Mouse (Mus musculus): ENCODE measurements around the gene Cyp46a1. TPM values are rescaled to one million over a fixed set of nuclear protein-coding genes. Genes with fewer than 3 reads are reported as not detected.

Cyp46a1 gene
- polyA plus RNA-seq, 1 experiment: 1.8 TPM

- Histone ChIP-seq H3K4me3 (ENCODE audit: insufficient read depth, low read length) (no peak overlapping the region), H3K27ac (ENCODE audit: insufficient read depth, low read length) (peak overlapping the region; percentile 81)
- TF ChIP-seq CTCF (IDR thresholded peaks at IDR 0.05; ENCODE audit: borderline replicate concordance, insufficient read depth, low read length) (no peak), POLR2A (IDR thresholded peaks at IDR 0.05; ENCODE audit: low read depth, low read length) (0 out of 2 replicates have a peak, but pooled peaks have one; percentile 27)
Observed at GRCm38 (mm10) chr12:108393637-108394036, 59.5 kb downstream of the Cyp46a1 start.

GRCm38 (mm10) chr12:108394534-108395284 lies 60.5 kb downstream of the Cyp46a1 start:
- H3K4me3 ChIP-seq (ENCODE audit: insufficient read depth, low read length): no peak overlapping the region
- peaks cover 39% of the 10 kb centered on the region for H3K4me1 ChIP-seq (ENCODE audit: control insufficient read depth, insufficient read depth, low read length)
- H3K27ac ChIP-seq (ENCODE audit: insufficient read depth, low read length): peak overlapping the region; percentile 75
- TF ChIP-seq CTCF (IDR thresholded peaks at IDR 0.05; ENCODE audit: borderline replicate concordance, insufficient read depth, low read length) (no peak), POLR2A (IDR thresholded peaks at IDR 0.05; ENCODE audit: low read depth, low read length) (no peak)

More at GRCm38 (mm10) chr12:108393637-108394036, 59.5 kb downstream of the Cyp46a1 start:
- peaks cover 39% of the 10 kb centered on the region for H3K4me1 ChIP-seq (ENCODE audit: control insufficient read depth, insufficient read depth, low read length)

- no peak overlapping the region for H3K4me3 ChIP-seq (ENCODE audit: insufficient read depth, low read length)
- peaks cover 41% of the 10 kb centered on the region for H3K4me1 ChIP-seq (ENCODE audit: control insufficient read depth, insufficient read depth, low read length)
- no peak for TF ChIP-seq POLR2A (IDR thresholded peaks at IDR 0.05; ENCODE audit: low read depth, low read length)
- no peak for TF ChIP-seq CTCF (IDR thresholded peaks at IDR 0.05; ENCODE audit: borderline replicate concordance, insufficient read depth, low read length)
- peak overlapping the region; percentile 71 for H3K27ac ChIP-seq (ENCODE audit: insufficient read depth, low read length)
Observed at GRCm38 (mm10) chr12:108395285-108395660, 61.1 kb downstream of the Cyp46a1 start.

- peaks cover 47% of the 10 kb centered on the region for H3K4me1 ChIP-seq (ENCODE audit: control insufficient read depth, insufficient read depth, low read length)
- H3K27ac ChIP-seq (ENCODE audit: insufficient read depth, low read length): peak overlapping the region; percentile 9; the same call in 1 of the 2 replicates
- no peak for TF ChIP-seq CTCF (IDR thresholded peaks at IDR 0.05; ENCODE audit: borderline replicate concordance, insufficient read depth, low read length)
- TF ChIP-seq POLR2A (IDR thresholded peaks at IDR 0.05; ENCODE audit: low read depth, low read length): no peak
- H3K4me3 ChIP-seq (ENCODE audit: insufficient read depth, low read length): no peak overlapping the region
Observed at GRCm38 (mm10) chr12:108396081-108396947, 62.1 kb downstream of the Cyp46a1 start.

DNA sequence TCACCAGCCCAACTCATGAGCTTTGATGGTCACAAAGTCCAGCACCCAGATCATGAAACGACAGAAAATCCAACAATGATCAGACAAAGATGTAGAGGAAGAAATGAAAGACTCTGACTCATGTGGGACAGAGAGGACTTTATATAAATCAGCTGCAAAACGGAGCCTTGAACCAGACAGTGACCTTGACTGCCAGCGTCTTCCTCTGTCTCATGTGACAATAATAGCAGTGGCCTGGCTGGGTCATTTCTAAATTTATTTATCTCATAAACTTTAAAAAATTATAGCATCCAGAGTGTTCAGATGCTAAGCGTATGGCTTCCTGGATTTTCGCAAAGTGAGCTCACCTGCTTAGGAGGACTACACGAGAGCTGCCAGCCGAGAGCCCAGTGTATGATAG lies 64.5 kb downstream of the Cyp46a1 start:
- no peak for TF ChIP-seq CTCF (IDR thresholded peaks at IDR 0.05; ENCODE audit: borderline replicate concordance, insufficient read depth, low read length)
- TF ChIP-seq POLR2A (IDR thresholded peaks at IDR 0.05; ENCODE audit: low read depth, low read length): no peak
- H3K4me3 ChIP-seq (ENCODE audit: insufficient read depth, low read length): no peak overlapping the region

DNA sequence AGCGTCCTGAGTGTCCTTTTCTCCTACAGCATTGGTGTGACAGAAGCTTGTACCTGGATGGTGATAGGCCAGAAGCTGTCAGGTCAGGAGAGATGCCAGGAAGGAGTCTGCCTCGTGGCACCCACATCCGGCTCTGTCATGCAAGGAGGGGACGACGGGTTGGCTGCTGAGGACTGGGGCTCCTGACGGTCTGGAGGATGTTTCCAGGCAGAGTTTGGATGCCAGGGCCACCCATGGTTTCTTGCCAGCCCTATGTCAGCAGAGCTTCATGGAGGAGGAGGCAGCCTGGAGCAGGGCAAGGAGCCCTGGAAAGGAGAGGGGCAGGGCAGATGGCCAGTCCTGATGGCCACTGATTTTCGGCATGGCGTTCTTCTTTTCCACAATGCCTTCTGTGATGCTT lies 65.0 kb downstream of the Cyp46a1 start:
- H3K4me1 ChIP-seq (ENCODE audit: control insufficient read depth, insufficient read depth, low read length): peaks cover 36% of the 10 kb centered on the region
- no peak overlapping the region for H3K4me3 ChIP-seq (ENCODE audit: insufficient read depth, low read length)
- no peak for TF ChIP-seq POLR2A (IDR thresholded peaks at IDR 0.05; ENCODE audit: low read depth, low read length)
- no peak for TF ChIP-seq CTCF (IDR thresholded peaks at IDR 0.05; ENCODE audit: borderline replicate concordance, insufficient read depth, low read length)
- no peak overlapping the region for H3K27ac ChIP-seq (ENCODE audit: insufficient read depth, low read length)

More for the DNA sequence above, 64.5 kb downstream of the Cyp46a1 start:
- Histone ChIP-seq H3K27ac (ENCODE audit: insufficient read depth, low read length) (no peak overlapping the region), H3K4me1 (ENCODE audit: control insufficient read depth, insufficient read depth, low read length) (peaks cover 36% of the 10 kb centered on the region)

DNA sequence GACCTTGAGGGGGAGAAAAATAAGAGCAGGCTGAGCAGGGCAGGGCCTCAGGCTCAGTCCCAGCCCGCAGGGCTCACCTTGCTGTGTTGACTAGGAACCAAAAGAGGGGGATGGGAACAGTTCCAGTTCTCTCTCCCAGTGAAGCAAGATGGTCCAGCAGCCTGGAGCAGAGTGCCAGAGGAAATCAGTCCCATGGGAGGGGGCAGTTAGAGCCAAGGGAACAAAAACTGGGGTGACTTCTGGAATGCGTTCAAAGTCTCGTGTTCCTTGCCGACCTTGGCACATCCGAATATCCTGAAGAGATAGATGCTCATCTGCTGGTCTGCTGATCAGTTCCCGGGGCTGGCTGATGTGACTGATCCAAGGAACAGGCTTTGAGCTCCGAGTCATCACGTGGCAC lies 66.8 kb downstream of the Cyp46a1 start:
- Histone ChIP-seq H3K4me3 (ENCODE audit: insufficient read depth, low read length) (no peak overlapping the region), H3K27ac (ENCODE audit: insufficient read depth, low read length) (no peak overlapping the region), H3K4me1 (ENCODE audit: control insufficient read depth, insufficient read depth, low read length) (peaks cover 28% of the 10 kb centered on the region)
- no peak for TF ChIP-seq POLR2A (IDR thresholded peaks at IDR 0.05; ENCODE audit: low read depth, low read length)
- TF ChIP-seq CTCF (IDR thresholded peaks at IDR 0.05; ENCODE audit: borderline replicate concordance, insufficient read depth, low read length): no peak

- Histone ChIP-seq H3K27ac (ENCODE audit: insufficient read depth, low read length) (peak overlapping the region; percentile 12; the same call in 1 of the 2 replicates), H3K4me3 (ENCODE audit: insufficient read depth, low read length) (no peak overlapping the region), H3K4me1 (ENCODE audit: control insufficient read depth, insufficient read depth, low read length) (peaks cover 18% of the 10 kb centered on the region)
- TF ChIP-seq CTCF (IDR thresholded peaks at IDR 0.05; ENCODE audit: borderline replicate concordance, insufficient read depth, low read length) (no peak), POLR2A (IDR thresholded peaks at IDR 0.05; ENCODE audit: low read depth, low read length) (0 out of 2 replicates have a peak, but pooled peaks have one; percentile 30)
Observed at GRCm38 (mm10) chr12:108403957-108404356, 69.8 kb downstream of the Cyp46a1 start.

DNA sequence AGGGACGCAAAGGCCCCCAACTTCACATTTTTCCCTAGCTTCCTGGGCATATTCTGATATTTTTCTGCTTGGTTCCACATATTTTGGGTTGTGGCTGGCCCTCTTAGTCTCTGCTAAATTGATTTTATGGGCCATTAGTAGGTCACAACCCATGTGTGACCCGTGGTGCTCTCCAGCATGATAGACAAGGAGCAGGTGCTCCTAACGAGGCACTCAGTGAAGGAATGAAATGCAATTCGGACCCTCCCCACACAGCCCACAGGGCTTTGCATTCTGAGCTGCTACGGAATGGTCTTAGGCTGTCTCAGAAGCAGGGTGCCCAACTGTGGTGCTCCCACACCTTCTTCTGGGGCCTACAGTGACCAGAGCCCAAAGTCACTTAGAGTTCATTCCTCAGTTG lies 74.9 kb downstream of the Cyp46a1 start:
- peaks cover 4% of the 10 kb centered on the region; the same call in 1 of the 2 replicates for H3K4me1 ChIP-seq (ENCODE audit: control insufficient read depth, insufficient read depth, low read length)
- no peak for TF ChIP-seq CTCF (IDR thresholded peaks at IDR 0.05; ENCODE audit: borderline replicate concordance, insufficient read depth, low read length)
- TF ChIP-seq POLR2A (IDR thresholded peaks at IDR 0.05; ENCODE audit: low read depth, low read length): no peak
- no peak overlapping the region for H3K4me3 ChIP-seq (ENCODE audit: insufficient read depth, low read length)
- no peak overlapping the region for H3K27ac ChIP-seq (ENCODE audit: insufficient read depth, low read length)

Data from embryonic fibroblast, embryonic 13.5 days (primary cell).